Mouse (Mus musculus) left cerebral cortex, postnatal 14 days (tissue): ENCODE data around the gene Mgll. TPM values are rescaled to one million over a fixed set of nuclear protein-coding genes. Genes with fewer than 3 reads are reported as not detected.

ENCODE experiments used
- DNase-seq, 2 experiments: peaks; one replicate each; pipeline ENCODE4 v3.0.0; 2021 to 2022; ENCODE audit warnings: low spot score in 2 of 2, mixed read lengths in 1 of 2
- intact Hi-C: fragments of 180-260 bp; cut with DNase I; formaldehyde crosslinking; loops from one replicate; pipeline ENCODE4 v1.15.1; 2025
- long read RNA-seq, 2 experiments: library from polyadenylated mRNA; stranded (forward); transcript quantifications; one replicate each; pipeline ENCODE4 v2.0.0; 2021
- total RNA-seq, 2 experiments: library from RNA; stranded (reverse); gene quantifications; 2 replicates each; pipeline ENCODE4 v1.2.3; 2021

Gene Mgll
- 100 to 1,000 TPM; 152 to 153 TPM for total RNA-seq
- long read RNA-seq, experiment 1, transcript Mgll-204 (8 exons, 3,676 nt), result minor isoform, 44 of 245 reads
- long read RNA-seq, experiment 1, transcript Mgll-207 (8 exons, 3,991 nt), result major isoform, 74 of 245 reads
- long read RNA-seq, experiment 1, partial matches to known transcripts, result 11 of 245 reads
- long read RNA-seq, experiment 1, other reads (novel, unspliced or antisense), result 111 of 245 reads
- long read RNA-seq, experiment 2, transcript Mgll-204 (8 exons, 3,676 nt), result minor isoform, 39 of 178 reads
- long read RNA-seq, experiment 2, transcript Mgll-207 (8 exons, 3,991 nt), result major isoform, 57 of 178 reads
- long read RNA-seq, experiment 2, partial matches to known transcripts, result 79 of 178 reads
- long read RNA-seq, experiment 2, other reads (novel, unspliced or antisense), result 2 of 178 reads

GRCm38 (mm10) chr6:88724313-88725195 lies at the start of gene Mgll:
Gene Mgll (plus strand): TSS chr6:88724412.
- peak; percentile 78 to 83 for DNase-seq
- intact Hi-C loops, result loop anchor here (5.0 kb wide), 2 partner anchors 38 to 103 kb away; no protein-coding TSS in a partner anchor

GRCm38 (mm10) chr6:88675815-88676214 lies 48.4 kb upstream of the Mgll start:
- intact Hi-C loops, result no loop called here
- no peak for DNase-seq

GRCm38 (mm10) chr6:88676753-88677736 lies 47.2 kb upstream of the Mgll start:
- no peak for DNase-seq
- intact Hi-C loops, result no loop called here

GRCm38 (mm10) chr6:88677738-88678137 lies 46.5 kb upstream of the Mgll start:
- intact Hi-C loops, result no loop called here
- no peak for DNase-seq

GRCm38 (mm10) chr6:88681026-88681425 lies 43.2 kb upstream of the Mgll start:
- DNase-seq, result no peak
- intact Hi-C loops, result no loop called here

- no peak for DNase-seq
- intact Hi-C loops, result no loop called here
Measured at GRCm38 (mm10) chr6:88683380-88684053, 40.7 kb upstream of the Mgll start.

- intact Hi-C loops, result no loop called here
Measured at GRCm38 (mm10) chr6:88688171-88688570, 36.0 kb upstream of the Mgll start.

GRCm38 (mm10) chr6:88688712-88689111 lies 35.5 kb upstream of the Mgll start:
- DNase-seq, result no peak
- intact Hi-C loops, result no loop called here

More at GRCm38 (mm10) chr6:88688171-88688570, 36.0 kb upstream of the Mgll start:
- DNase-seq, result no peak

- DNase-seq, result no peak
- intact Hi-C loops, result no loop called here
Measured at GRCm38 (mm10) chr6:88690211-88690610, 34.0 kb upstream of the Mgll start.

GRCm38 (mm10) chr6:88691361-88691760 lies 32.9 kb upstream of the Mgll start:
- intact Hi-C loops, result no loop called here
- DNase-seq, result no peak

GRCm38 (mm10) chr6:88702887-88703286 lies 21.3 kb upstream of the Mgll start:
- intact Hi-C loops, result no loop called here
- no peak for DNase-seq

- no peak for DNase-seq
- intact Hi-C loops, result no loop called here
Measured at GRCm38 (mm10) chr6:88703731-88704130, 20.5 kb upstream of the Mgll start.

- DNase-seq, result no peak
- intact Hi-C loops, result no loop called here
Measured at GRCm38 (mm10) chr6:88708401-88709278, 15.6 kb upstream of the Mgll start.

GRCm38 (mm10) chr6:88709279-88709575 lies 15.0 kb upstream of the Mgll start:
- DNase-seq, result no peak
- intact Hi-C loops, result no loop called here

- intact Hi-C loops, result no loop called here
Measured at GRCm38 (mm10) chr6:88711313-88711712, 12.9 kb upstream of the Mgll start.

GRCm38 (mm10) chr6:88712083-88712482 lies 12.1 kb upstream of the Mgll start:
- intact Hi-C loops, result no loop called here
- DNase-seq, result no peak

More at GRCm38 (mm10) chr6:88711313-88711712, 12.9 kb upstream of the Mgll start:
- DNase-seq, result no peak

- intact Hi-C loops, result no loop called here
- DNase-seq, result no peak
Measured at GRCm38 (mm10) chr6:88713320-88713719, 10.9 kb upstream of the Mgll start.

GRCm38 (mm10) chr6:88714200-88714674 lies 10.0 kb upstream of the Mgll start:
- intact Hi-C loops, result no loop called here
- no peak for DNase-seq
